Mouse (Mus musculus) liver, adult 2 months (tissue): Measurements from ENCODE around the gene Gpank1. TPM values are rescaled to one million over a fixed set of nuclear protein-coding genes. Genes with fewer than 3 reads are reported as not detected.

Experiments used
- DNase-seq: peaks from one replicate; pipeline ENCODE4 v3.0.0-alpha.2; 2011; ENCODE audit warnings: low read depth, low spot score; ENCODE audit errors: extremely low read depth
- H3K27ac ChIP-seq: fragments of 200-500 bp; replicated peaks from 2 replicates; pipeline ENCODE4 v1.5.1; 2012; ENCODE audit warnings: low read depth, mild to moderate bottlenecking, control low read depth, inconsistent platforms, low read length; ENCODE audit not compliant: insufficient read depth
- H3K27me3 ChIP-seq: fragments of 200-500 bp; 2 replicates; pipeline ENCODE4 v1.6.1; 2012; ENCODE audit warnings: mild to moderate bottlenecking, moderate library complexity, low read length, inconsistent platforms; ENCODE audit not compliant: control insufficient read depth, insufficient read depth
- H3K36me3 ChIP-seq: fragments of 200-500 bp; 2 replicates; pipeline ENCODE4 v1.6.1; 2012; ENCODE audit warnings: low read length, inconsistent platforms; ENCODE audit not compliant: control insufficient read depth, insufficient read depth
- H3K4me1 ChIP-seq: fragments of 200-500 bp; 2 replicates; pipeline ENCODE4 v1.6.1; 2011; ENCODE audit warnings: low read length; ENCODE audit not compliant: control insufficient read depth, insufficient read depth
- H3K4me3 ChIP-seq: fragments of 200-500 bp; 2 replicates; pipeline ENCODE4 v1.5.1; 2011; ENCODE audit warnings: low read depth, mild to moderate bottlenecking, control low read depth, low read length, moderate library complexity; ENCODE audit not compliant: insufficient read depth
- H3K79me2 ChIP-seq: fragments of 200-500 bp; 2 replicates; pipeline ENCODE4 v1.6.1; 2012; ENCODE audit warnings: inconsistent platforms, mild to moderate bottlenecking, low read length, moderate library complexity; ENCODE audit not compliant: control insufficient read depth, insufficient read depth
- H3K9ac ChIP-seq: fragments of 200-500 bp; 2 replicates; pipeline ENCODE4 v1.6.1; 2012; ENCODE audit warnings: low read depth, mild to moderate bottlenecking, control low read depth, inconsistent platforms, low read length
- CTCF ChIP-seq: fragments of 200-500 bp; IDR thresholded peaks from 2 replicates; pipeline ENCODE4 v1.5.1; 2011; ENCODE audit warnings: low read depth, low read length, control low read depth
- POLR2A ChIP-seq: fragments of 200-500 bp; IDR thresholded peaks from 2 replicates; pipeline ENCODE4 v1.6.1; 2011; ENCODE audit warnings: low read length, control low read depth; ENCODE audit not compliant: insufficient read depth; ENCODE audit errors: extremely low read depth
- WGBS: fragments of 180-500 bp; shearing (Covaris S2); methylation state at CpG from one replicate; pipeline ENCODE4 v1.1.7; 2018; 5-methylcytosine and 5-hydroxymethylcytosine counted together
- polyA plus RNA-seq: library from polyadenylated mRNA; depleted of rRNA; stranded (reverse); fragments of >200 nt; gene quantifications from 2 replicates; pipeline ENCODE4 v1.2.3, GENCODE M21; 2012
- total RNA-seq: library from RNA; depleted of rRNA; stranded (reverse); fragments of >200 nt; gene quantifications from 2 replicates; pipeline ENCODE4 v1.2.3, GENCODE M21; 2014

Gpank1 gene
- total and polyA plus RNA-seq, 2 experiments = 9.8 to 11.4 TPM

DNA sequence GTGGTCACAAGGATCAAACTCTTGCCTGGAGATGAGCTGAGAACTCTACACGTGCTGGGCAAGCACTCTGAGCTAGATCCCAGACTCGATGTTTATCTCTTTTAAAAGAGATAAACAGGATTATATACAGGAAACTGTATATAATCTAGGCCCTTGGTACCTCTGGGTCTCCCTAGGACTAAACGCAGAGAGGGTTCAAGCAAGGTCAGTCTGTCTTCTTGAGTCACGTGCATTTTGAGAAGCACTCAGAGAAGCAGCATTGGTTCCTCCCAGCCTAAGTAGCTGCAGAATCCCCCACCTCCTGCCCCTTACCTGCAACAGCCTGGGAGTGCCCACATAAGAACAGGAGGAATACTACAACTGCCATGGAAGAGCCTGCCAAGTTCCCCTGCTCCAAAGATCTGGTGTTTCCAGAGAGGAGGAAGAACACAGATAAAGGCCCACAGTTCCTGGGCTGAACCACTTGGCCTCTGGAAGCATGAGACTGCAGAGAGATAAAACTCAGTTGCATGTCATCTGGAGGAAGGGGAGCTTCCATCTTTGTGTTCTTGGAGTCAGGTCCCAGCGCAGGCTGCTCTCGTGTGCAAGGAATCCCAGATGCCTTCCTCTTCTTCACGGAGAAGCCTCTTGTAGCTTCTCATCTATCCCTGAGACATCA is 35.9 kb upstream of the Gpank1 start, which contains the start of gene Ly6g6f:
Gene Ly6g6f, minus strand, starts transcription at position 403 of the 658 bp plus-strand sequence.
- no peaks in the 10 kb centered on the region for H3K27me3 ChIP-seq
- H3K9ac ChIP-seq = no peak within 1 kb of the TSS
- DNase-seq = no peak
- WGBS = 75% methylated on average over 7 of the region's 7 CpGs
- peaks cover 3% of the 10 kb centered on the region; the same call in 1 of the 2 replicates for H3K4me1 ChIP-seq
- no peaks in the 10 kb centered on the region for H3K36me3 ChIP-seq
- TF ChIP-seq CTCF (no peak), POLR2A (no peak)
- peaks cover 3% of the 10 kb centered on the region; the same call in 1 of the 2 replicates for H3K79me2 ChIP-seq
- no peak within 1 kb of the TSS for H3K4me3 ChIP-seq
- no peak within 1 kb of the TSS for H3K27ac ChIP-seq

DNA sequence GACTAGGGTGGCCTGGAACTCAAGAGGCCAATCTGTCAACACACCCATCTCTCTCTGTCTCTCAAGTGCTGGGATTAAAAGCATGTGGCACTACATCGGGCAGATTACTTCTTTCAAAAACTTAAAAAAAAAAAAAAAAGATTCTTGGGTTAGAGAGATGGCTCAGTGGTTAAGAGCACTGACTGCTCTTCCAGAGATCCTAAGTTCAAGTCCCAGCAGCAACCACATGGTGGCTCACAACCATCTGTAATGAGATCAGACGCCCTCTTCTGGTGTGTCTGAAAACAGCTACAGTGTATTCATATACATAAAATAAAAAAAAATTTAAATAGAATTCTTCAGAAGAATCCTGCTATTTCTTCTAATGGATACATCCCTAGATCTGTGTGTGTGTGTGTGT is 33.1 kb upstream of the Gpank1 start:
- H3K4me1 ChIP-seq = peaks cover 4% of the 10 kb centered on the region; the same call in 1 of the 2 replicates
- no peak for DNase-seq
- no peak overlapping the region for H3K9ac ChIP-seq
- WGBS = 41% methylated on average over 2 of the region's 2 CpGs
- H3K4me3 ChIP-seq = no peak overlapping the region
- peaks cover 7% of the 10 kb centered on the region for H3K79me2 ChIP-seq
- 0 out of 2 replicates have a peak, but pooled peaks cover 2% of the 10 kb centered on the region for H3K36me3 ChIP-seq
- H3K27ac ChIP-seq = no peak overlapping the region
- H3K27me3 ChIP-seq = no peaks in the 10 kb centered on the region
- TF ChIP-seq CTCF = no peak
- no peak for TF ChIP-seq POLR2A

- peak within 1 kb of the TSS; percentile 100 for H3K9ac ChIP-seq
These were observed 32.2 kb upstream of the Gpank1 start, which contains the start of gene Abhd16a for GRCm38 (mm10) chr17:35088825-35089644. Abhd16a (plus strand) TSS chr17:35089263.

GRCm38 (mm10) chr17:35090166-35090932 is 30.9 kb upstream of the Gpank1 start:
- no peaks in the 10 kb centered on the region for H3K27me3 ChIP-seq
- DNase-seq = peak; percentile 74
- WGBS = 50% methylated on average over 8 of the region's 8 CpGs
- H3K4me3 ChIP-seq = peak overlapping the region; percentile 99; the same call in 1 of the 2 replicates
- 0 out of 2 replicates have a peak, but pooled peaks cover 2% of the 10 kb centered on the region for H3K36me3 ChIP-seq
- peaks cover 7% of the 10 kb centered on the region for H3K79me2 ChIP-seq
- no peak for TF ChIP-seq CTCF
- no peak for TF ChIP-seq POLR2A
- peaks cover 4% of the 10 kb centered on the region; the same call in 1 of the 2 replicates for H3K4me1 ChIP-seq
- peak overlapping the region; percentile 43; the same call in 1 of the 2 replicates for H3K9ac ChIP-seq
- H3K27ac ChIP-seq = peak overlapping the region; percentile 48

More at GRCm38 (mm10) chr17:35088825-35089644, 32.2 kb upstream of the Gpank1 start, which contains the start of gene Abhd16a:
- peak within 1 kb of the TSS; percentile 100 for H3K27ac ChIP-seq
- H3K4me1 ChIP-seq = peaks cover 4% of the 10 kb centered on the region; the same call in 1 of the 2 replicates
- peak within 1 kb of the TSS; percentile 99 for H3K4me3 ChIP-seq
- H3K27me3 ChIP-seq = no peaks in the 10 kb centered on the region
- 0 out of 2 replicates have a peak, but pooled peaks cover 2% of the 10 kb centered on the region for H3K36me3 ChIP-seq
- peak; percentile 2; the same call in 1 of the 2 replicates for TF ChIP-seq CTCF
- peak; percentile 75 for TF ChIP-seq POLR2A
- peaks cover 7% of the 10 kb centered on the region for H3K79me2 ChIP-seq
- peak; percentile 71 for DNase-seq
- 3% methylated on average over 67 of the region's 67 CpGs for WGBS

GRCm38 (mm10) chr17:35092403-35093198 is 28.7 kb upstream of the Gpank1 start:
- Histone ChIP-seq H3K27ac (no peak overlapping the region), H3K4me3 (no peak overlapping the region), H3K27me3 (no peaks in the 10 kb centered on the region), H3K9ac (no peak overlapping the region), H3K4me1 (peaks cover 4% of the 10 kb centered on the region; the same call in 1 of the 2 replicates), H3K36me3 (0 out of 2 replicates have a peak, but pooled peaks cover 2% of the 10 kb centered on the region), H3K79me2 (peaks cover 7% of the 10 kb centered on the region)
- 90% methylated on average over 14 of the region's 14 CpGs for WGBS
- no peak for TF ChIP-seq CTCF
- TF ChIP-seq POLR2A = no peak
- DNase-seq = no peak
